Mouse (Mus musculus): ENCODE measurements at regions not wholly inside any gene's neighbourhood (a gene's known extent, or its start where the extent isn't known, plus 50 kb on each side); places are given as distances from the start of the nearest gene placed in this dataset.

- Histone ChIP-seq H3K36me3 (no peaks in the 10 kb centered on the region), H3K9me3 (no peaks in the 10 kb centered on the region), H3K4me3 (replicated peaks) (no peak overlapping the region), H3K4me1 (replicated peaks) (no peaks in the 10 kb centered on the region), H3K27ac (no peak overlapping the region), H3K4me2 (replicated peaks) (no peak overlapping the region), H3K9ac (no peak overlapping the region), H3K27me3 (replicated peaks) (no peaks in the 10 kb centered on the region)
- 35% methylated on average over 5 of the region's 5 CpGs for WGBS
- no peak for ATAC-seq
Measured at GRCm38 (mm10) chr13:101625922-101626321, 142.1 kb downstream of the Pik3r1 start.

GRCm38 (mm10) chr13:101624179-101624581, 143.8 kb downstream of the Pik3r1 start:
- 51% methylated on average over 5 of the region's 5 CpGs for WGBS
- H3K4me1 ChIP-seq (replicated peaks), result no peaks in the 10 kb centered on the region
- no peaks in the 10 kb centered on the region for H3K27me3 ChIP-seq (replicated peaks)
- H3K36me3 ChIP-seq, result no peaks in the 10 kb centered on the region
- H3K27ac ChIP-seq, result no peak overlapping the region
- no peak overlapping the region for H3K4me2 ChIP-seq (replicated peaks)
- no peak overlapping the region for H3K9ac ChIP-seq
- H3K9me3 ChIP-seq, result no peaks in the 10 kb centered on the region
- H3K4me3 ChIP-seq (replicated peaks), result no peak overlapping the region
- no peak for ATAC-seq

- no peak overlapping the region for H3K4me2 ChIP-seq (replicated peaks)
- no peak overlapping the region for H3K4me3 ChIP-seq (replicated peaks)
- no peak overlapping the region for H3K9ac ChIP-seq
- H3K27me3 ChIP-seq (replicated peaks), result no peaks in the 10 kb centered on the region
- ATAC-seq, result no peak
- WGBS, result 92% methylated on average over 2 of the region's 2 CpGs
- no peaks in the 10 kb centered on the region for H3K36me3 ChIP-seq
- H3K9me3 ChIP-seq, result no peaks in the 10 kb centered on the region
- H3K4me1 ChIP-seq (replicated peaks), result no peaks in the 10 kb centered on the region
- no peak overlapping the region for H3K27ac ChIP-seq
Measured at GRCm38 (mm10) chr13:101622649-101623048, 145.4 kb downstream of the Pik3r1 start.

GRCm38 (mm10) chr13:101620660-101621059, 147.4 kb downstream of the Pik3r1 start:
- WGBS, result 76% methylated on average over 3 of the region's 3 CpGs
- no peaks in the 10 kb centered on the region for H3K4me1 ChIP-seq (replicated peaks)
- no peaks in the 10 kb centered on the region for H3K36me3 ChIP-seq
- H3K4me2 ChIP-seq (replicated peaks), result no peak overlapping the region
- no peak for ATAC-seq
- no peaks in the 10 kb centered on the region for H3K9me3 ChIP-seq
- H3K27me3 ChIP-seq (replicated peaks), result no peaks in the 10 kb centered on the region
- no peak overlapping the region for H3K9ac ChIP-seq
- H3K4me3 ChIP-seq (replicated peaks), result no peak overlapping the region
- no peak overlapping the region for H3K27ac ChIP-seq

DNA sequence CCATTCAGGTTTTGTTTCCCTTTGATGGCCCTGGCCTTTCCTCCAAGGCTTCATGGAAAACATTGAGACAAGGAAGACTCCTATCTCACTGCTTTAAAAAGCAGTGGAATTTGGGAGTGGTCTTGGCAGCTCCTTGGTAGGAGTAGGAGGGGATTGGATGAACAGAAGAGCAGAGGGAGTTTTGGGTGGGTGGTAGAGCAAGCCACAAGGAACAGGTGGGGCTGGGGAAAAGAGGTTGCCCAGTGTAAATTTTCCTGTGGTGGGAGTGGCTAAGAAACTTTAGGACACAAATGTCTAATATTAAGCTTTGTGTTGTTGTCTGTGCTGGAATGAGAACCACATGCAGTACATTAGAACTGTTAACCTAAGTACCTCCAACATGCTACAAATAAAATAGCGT, 148.9 kb downstream of the Pik3r1 start:
- ATAC-seq, result no peak
- Histone ChIP-seq H3K36me3 (no peaks in the 10 kb centered on the region), H3K4me2 (replicated peaks) (no peak overlapping the region), H3K9ac (no peak overlapping the region), H3K4me3 (replicated peaks) (no peak overlapping the region), H3K9me3 (no peaks in the 10 kb centered on the region), H3K27ac (no peak overlapping the region), H3K27me3 (replicated peaks) (no peaks in the 10 kb centered on the region), H3K4me1 (replicated peaks) (no peaks in the 10 kb centered on the region)
- 92% methylated on average over 1 of the region's 1 CpGs for WGBS

DNA sequence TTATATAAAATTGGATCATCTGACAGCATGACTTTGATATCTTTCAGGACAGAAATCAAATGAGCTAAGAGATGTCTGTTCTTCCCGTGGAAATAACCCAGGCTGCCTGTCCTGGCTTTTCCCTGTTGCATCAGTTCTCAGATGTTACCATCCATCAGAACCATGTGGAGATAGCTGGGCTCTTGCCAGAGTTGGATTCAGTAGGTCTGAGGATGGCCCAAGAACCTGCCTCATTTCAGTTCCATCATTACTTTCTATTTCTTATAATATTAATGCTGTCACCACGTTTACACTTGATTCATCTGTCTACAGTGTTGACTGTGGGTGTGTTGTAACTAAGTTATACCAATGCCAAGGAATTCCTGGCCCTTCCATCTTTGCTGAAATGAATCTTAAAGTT, 155.2 kb downstream of the Pik3r1 start:
- H3K36me3 ChIP-seq, result no peaks in the 10 kb centered on the region
- no peaks in the 10 kb centered on the region for H3K4me1 ChIP-seq (replicated peaks)
- H3K9me3 ChIP-seq, result no peaks in the 10 kb centered on the region
- no peak overlapping the region for H3K4me3 ChIP-seq (replicated peaks)
- H3K4me2 ChIP-seq (replicated peaks), result no peak overlapping the region
- no peak overlapping the region for H3K9ac ChIP-seq
- no peak for ATAC-seq
- 72% methylated on average over 2 of the region's 2 CpGs for WGBS
- no peak overlapping the region for H3K27ac ChIP-seq
- no peaks in the 10 kb centered on the region for H3K27me3 ChIP-seq (replicated peaks)

- Histone ChIP-seq H3K4me1 (replicated peaks) (no peaks in the 10 kb centered on the region), H3K4me2 (replicated peaks) (no peak overlapping the region), H3K4me3 (replicated peaks) (no peak overlapping the region), H3K27me3 (replicated peaks) (no peaks in the 10 kb centered on the region), H3K9me3 (no peaks in the 10 kb centered on the region), H3K36me3 (no peaks in the 10 kb centered on the region), H3K27ac (no peak overlapping the region), H3K9ac (no peak overlapping the region)
- WGBS, result 87% methylated on average over 6 of the region's 6 CpGs
- peak; percentile 86; the same call in 1 of the 2 replicates for ATAC-seq
Measured at GRCm38 (mm10) chr13:101611725-101612124, 156.3 kb downstream of the Pik3r1 start.

DNA sequence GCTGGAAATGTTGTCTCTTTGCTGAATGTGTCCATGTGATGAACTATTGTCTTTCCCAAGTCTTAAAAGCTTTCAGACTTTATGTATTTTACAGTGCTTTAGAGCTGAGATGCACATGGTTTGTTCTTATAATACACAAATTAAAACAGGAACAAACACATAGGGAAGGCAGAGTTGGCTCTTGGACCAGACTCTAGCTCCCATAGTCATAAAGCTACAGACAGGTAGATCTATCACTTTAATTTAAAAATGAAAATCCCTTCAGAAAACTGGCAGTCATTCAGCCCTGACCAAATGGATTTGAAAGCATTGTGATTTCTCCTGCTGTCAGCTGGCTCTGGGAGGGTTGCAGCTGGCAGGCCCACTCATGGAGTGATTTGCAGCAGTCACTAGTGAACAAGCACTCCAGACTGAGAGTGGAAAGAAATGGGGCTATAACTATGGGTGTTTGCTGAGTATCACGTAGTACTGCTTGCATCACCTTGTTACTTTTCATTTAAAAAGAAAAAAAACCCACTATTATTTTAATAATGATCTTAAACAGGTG, 161.8 kb downstream of the Pik3r1 start:
- Histone ChIP-seq H3K4me1 (replicated peaks) (no peaks in the 10 kb centered on the region), H3K36me3 (no peaks in the 10 kb centered on the region), H3K27me3 (replicated peaks) (no peaks in the 10 kb centered on the region), H3K9me3 (no peaks in the 10 kb centered on the region), H3K4me2 (replicated peaks) (no peak overlapping the region), H3K27ac (no peak overlapping the region), H3K9ac (no peak overlapping the region), H3K4me3 (replicated peaks) (no peak overlapping the region)
- ATAC-seq, result no peak
- WGBS, result 68% methylated on average over 1 of the region's 1 CpGs

DNA sequence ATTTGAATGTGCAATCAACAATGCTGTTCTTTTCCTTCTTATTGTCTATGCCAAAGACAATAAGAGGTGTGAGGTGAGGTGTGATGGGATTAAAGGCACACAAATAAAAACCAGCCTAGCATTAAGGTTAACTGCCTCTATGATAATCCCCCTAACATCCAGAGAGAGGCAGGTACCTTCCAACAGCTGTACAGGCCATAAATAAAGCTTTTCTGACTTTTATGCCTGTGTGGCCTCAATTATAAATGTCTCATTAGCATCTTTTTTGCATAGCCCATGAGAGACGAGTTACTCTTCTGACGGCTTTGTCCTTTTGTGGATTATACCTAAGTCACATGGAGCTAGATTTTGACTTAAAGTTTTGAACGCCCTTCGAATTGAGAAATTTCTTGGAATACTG, 162.3 kb downstream of the Pik3r1 start:
- H3K9me3 ChIP-seq, result no peaks in the 10 kb centered on the region
- no peaks in the 10 kb centered on the region for H3K27me3 ChIP-seq (replicated peaks)
- no peak overlapping the region for H3K9ac ChIP-seq
- H3K36me3 ChIP-seq, result no peaks in the 10 kb centered on the region
- H3K4me1 ChIP-seq (replicated peaks), result no peaks in the 10 kb centered on the region
- no peak overlapping the region for H3K4me3 ChIP-seq (replicated peaks)
- 89% methylated on average over 4 of the region's 4 CpGs for WGBS
- no peak overlapping the region for H3K27ac ChIP-seq
- no peak for ATAC-seq
- no peak overlapping the region for H3K4me2 ChIP-seq (replicated peaks)

GRCm38 (mm10) chr13:101605051-101605450, 163.0 kb downstream of the Pik3r1 start:
- Histone ChIP-seq H3K9me3 (no peaks in the 10 kb centered on the region), H3K4me1 (replicated peaks) (no peaks in the 10 kb centered on the region), H3K36me3 (no peaks in the 10 kb centered on the region), H3K27ac (no peak overlapping the region), H3K4me2 (replicated peaks) (no peak overlapping the region), H3K27me3 (replicated peaks) (no peaks in the 10 kb centered on the region), H3K9ac (no peak overlapping the region), H3K4me3 (replicated peaks) (no peak overlapping the region)
- ATAC-seq, result no peak
- WGBS, result 72% methylated on average over 4 of the region's 4 CpGs

DNA sequence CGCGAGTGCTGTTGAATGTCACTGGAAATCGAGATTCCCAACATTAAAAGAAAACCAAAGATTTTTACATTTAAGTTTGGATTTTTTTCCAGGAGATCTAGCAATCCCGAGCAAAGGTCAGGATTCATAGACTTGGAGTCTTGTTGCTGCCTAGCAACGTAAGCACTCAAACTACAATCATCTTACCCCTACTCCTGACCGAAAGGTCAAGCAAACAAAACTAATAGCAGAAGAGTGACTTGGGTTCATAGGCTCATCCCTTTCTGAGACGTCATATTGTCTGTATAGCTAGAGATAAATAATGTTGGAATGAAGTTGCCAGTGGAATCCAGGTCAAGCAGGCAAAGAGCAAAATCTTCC, 169.9 kb downstream of the Pik3r1 start:
- Histone ChIP-seq H3K4me2 (replicated peaks) (peak overlapping the region; percentile 45), H3K9ac (no peak overlapping the region), H3K4me3 (replicated peaks) (no peak overlapping the region), H3K27ac (no peak overlapping the region), H3K27me3 (replicated peaks) (no peaks in the 10 kb centered on the region), H3K9me3 (no peaks in the 10 kb centered on the region), H3K36me3 (no peaks in the 10 kb centered on the region), H3K4me1 (replicated peaks) (0 out of 2 replicates have a peak, but pooled peaks cover 9% of the 10 kb centered on the region)
- peak; percentile 62; the same call in 1 of the 2 replicates for ATAC-seq
- WGBS, result 54% methylated on average over 7 of the region's 7 CpGs

DNA sequence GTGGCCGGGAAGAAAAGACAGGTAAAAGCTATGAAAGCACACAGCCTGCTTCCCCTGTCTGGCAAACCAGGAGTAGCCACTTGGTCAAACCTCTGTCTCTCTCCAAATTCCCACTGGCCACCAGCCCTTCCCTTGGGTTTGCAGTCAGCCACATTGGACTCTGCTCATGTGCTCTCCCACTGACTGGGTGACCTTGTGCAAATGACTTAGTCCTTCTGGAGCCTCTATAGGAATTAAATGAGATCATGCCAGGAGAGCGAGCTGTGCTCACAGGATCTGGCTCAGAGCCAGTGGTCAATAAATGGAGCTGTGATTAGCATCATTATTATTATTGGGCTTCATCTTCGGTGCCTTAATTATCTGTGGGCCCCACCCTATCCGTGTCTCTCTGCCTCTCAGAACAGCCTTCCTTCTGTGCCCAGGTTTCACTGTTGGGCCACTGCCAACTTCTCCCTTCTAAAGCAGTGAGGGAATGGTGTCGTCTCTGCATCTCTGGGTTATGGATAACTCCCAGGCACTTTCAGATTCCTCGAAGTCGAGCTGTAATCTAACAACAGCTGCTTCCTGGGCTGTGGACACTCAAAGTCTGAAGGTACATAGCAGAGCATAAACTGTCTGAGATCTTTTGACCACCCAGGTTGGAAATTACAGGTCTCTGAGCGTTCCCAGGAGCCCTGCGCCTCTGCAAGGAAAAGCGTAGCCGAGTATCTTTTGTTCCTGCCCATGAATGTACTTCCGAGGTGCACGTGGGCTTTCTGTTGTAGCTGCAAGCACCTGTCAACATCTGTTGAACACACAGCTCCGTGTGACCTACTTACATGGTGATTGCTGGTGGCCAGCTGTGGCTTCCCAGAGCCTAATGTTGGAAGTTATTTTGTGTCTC, 170.5 kb downstream of the Pik3r1 start:
- Histone ChIP-seq H3K27ac (no peak overlapping the region), H3K9ac (no peak overlapping the region), H3K27me3 (replicated peaks) (no peaks in the 10 kb centered on the region), H3K4me2 (replicated peaks) (peak overlapping the region; percentile 45), H3K36me3 (no peaks in the 10 kb centered on the region), H3K4me1 (replicated peaks) (0 out of 2 replicates have a peak, but pooled peaks cover 9% of the 10 kb centered on the region), H3K9me3 (no peaks in the 10 kb centered on the region), H3K4me3 (replicated peaks) (no peak overlapping the region)
- ATAC-seq, result peak; percentile 89
- WGBS, result 30% methylated on average over 14 of the region's 14 CpGs
